Mouse (Mus musculus): Measurements from ENCODE around the gene Cd200. TPM values are rescaled to one million over a fixed set of nuclear protein-coding genes. Genes with fewer than 3 reads are reported as not detected.

The Cd200 gene
- polyA plus RNA-seq, 1 experiment from 2014 or later: 424 TPM

- Histone ChIP-seq H3K9me3 (ENCODE audit: low read length) (no peaks in the 10 kb centered on the region), H3K36me3 (ENCODE audit: insufficient read depth, low read length) (no peaks in the 10 kb centered on the region), H3K27me3 (replicated peaks; ENCODE audit: insufficient read depth, low read length) (no peaks in the 10 kb centered on the region), H3K9ac (replicated peaks; ENCODE audit: low read depth) (no peak overlapping the region), H3K27ac (ENCODE audit: low read length) (no peak overlapping the region), H3K4me3 (ENCODE audit: low read depth, low read length) (no peak overlapping the region), H3K4me2 (replicated peaks; ENCODE audit: low read depth, low read length) (no peak overlapping the region), H3K4me1 (ENCODE audit: insufficient read depth, low read depth, low read length) (no peaks in the 10 kb centered on the region)
- TF ChIP-seq CTCF (IDR thresholded peaks at IDR 0.05): no peak
- no peak for TF ChIP-seq EP300 (IDR thresholded peaks at IDR 0.05)
- WGBS: 85% methylated on average over 2 of the region's 2 CpGs
- ATAC-seq: no peak
- no peak for DNase-seq (ENCODE audit: low spot score)
Observed at GRCm38 (mm10) chr16:45389041-45389440, 19.8 kb downstream of the Cd200 start.

DNA sequence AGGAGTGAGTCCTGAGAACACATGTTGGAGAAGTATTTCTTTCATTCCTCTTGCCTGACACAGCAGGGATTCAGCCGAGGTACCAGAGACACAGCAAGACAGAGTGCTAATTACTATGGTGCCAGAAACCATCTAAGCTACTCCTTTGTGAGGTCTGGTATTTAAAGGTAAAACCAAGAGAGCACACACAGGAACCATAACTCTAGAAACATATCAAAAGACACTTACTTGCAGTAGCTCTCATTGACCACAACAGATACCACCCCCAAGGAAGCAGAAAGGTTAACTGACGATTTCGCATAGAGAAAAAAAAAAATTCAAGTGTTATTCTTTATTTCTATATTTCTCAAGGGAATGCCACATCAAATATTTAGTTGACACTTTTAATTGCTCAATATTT lies 27.0 kb downstream of the Cd200 start:
- WGBS: 80% methylated on average over 3 of the region's 3 CpGs
- Histone ChIP-seq H3K4me2 (replicated peaks; ENCODE audit: low read depth, low read length) (no peak overlapping the region), H3K36me3 (ENCODE audit: insufficient read depth, low read length) (0 out of 2 replicates have a peak, but pooled peaks cover 3% of the 10 kb centered on the region), H3K27ac (ENCODE audit: low read length) (no peak overlapping the region), H3K27me3 (replicated peaks; ENCODE audit: insufficient read depth, low read length) (no peaks in the 10 kb centered on the region), H3K9me3 (ENCODE audit: low read length) (no peaks in the 10 kb centered on the region), H3K4me3 (ENCODE audit: low read depth, low read length) (no peak overlapping the region), H3K4me1 (ENCODE audit: insufficient read depth, low read depth, low read length) (peaks cover 3% of the 10 kb centered on the region), H3K9ac (replicated peaks; ENCODE audit: low read depth) (no peak overlapping the region)
- no peak for TF ChIP-seq CTCF (IDR thresholded peaks at IDR 0.05)
- no peak for TF ChIP-seq EP300 (IDR thresholded peaks at IDR 0.05)
- no peak for ATAC-seq
- DNase-seq (ENCODE audit: low spot score): no peak

DNA sequence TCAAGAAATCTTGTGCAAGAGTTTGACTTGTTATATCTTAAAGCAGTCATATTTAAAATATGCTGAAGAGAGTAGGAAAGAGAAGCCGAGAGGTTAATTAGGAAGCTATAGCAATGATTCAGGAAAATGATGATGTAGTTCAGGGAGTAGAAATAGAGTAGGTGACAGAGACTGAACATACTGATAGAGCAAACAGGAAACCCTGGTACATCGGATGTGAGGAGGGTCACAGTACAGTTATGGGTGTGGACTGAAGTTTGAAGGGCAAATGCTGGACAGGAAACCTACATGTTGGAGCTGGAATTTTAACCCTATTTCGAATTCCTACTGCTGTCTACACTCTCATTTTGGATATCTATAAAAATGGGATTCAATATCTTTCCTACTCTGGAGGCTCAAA lies 29.9 kb downstream of the Cd200 start:
- H3K4me2 ChIP-seq (replicated peaks; ENCODE audit: low read depth, low read length): no peak overlapping the region
- no peak overlapping the region for H3K9ac ChIP-seq (replicated peaks; ENCODE audit: low read depth)
- H3K27ac ChIP-seq (ENCODE audit: low read length): no peak overlapping the region
- WGBS: 44% methylated on average over 3 of the region's 3 CpGs
- peaks cover 9% of the 10 kb centered on the region for H3K4me1 ChIP-seq (ENCODE audit: insufficient read depth, low read depth, low read length)
- ATAC-seq (peak; percentile 72), DNase-seq (ENCODE audit: low spot score) (peak; percentile 80)
- 0 out of 2 replicates have a peak, but pooled peaks cover 3% of the 10 kb centered on the region for H3K36me3 ChIP-seq (ENCODE audit: insufficient read depth, low read length)
- no peaks in the 10 kb centered on the region for H3K27me3 ChIP-seq (replicated peaks; ENCODE audit: insufficient read depth, low read length)
- no peak overlapping the region for H3K4me3 ChIP-seq (ENCODE audit: low read depth, low read length)
- TF ChIP-seq EP300 (IDR thresholded peaks at IDR 0.05) (peak; percentile 93), CTCF (IDR thresholded peaks at IDR 0.05) (no peak)
- H3K9me3 ChIP-seq (ENCODE audit: low read length): no peaks in the 10 kb centered on the region

DNA sequence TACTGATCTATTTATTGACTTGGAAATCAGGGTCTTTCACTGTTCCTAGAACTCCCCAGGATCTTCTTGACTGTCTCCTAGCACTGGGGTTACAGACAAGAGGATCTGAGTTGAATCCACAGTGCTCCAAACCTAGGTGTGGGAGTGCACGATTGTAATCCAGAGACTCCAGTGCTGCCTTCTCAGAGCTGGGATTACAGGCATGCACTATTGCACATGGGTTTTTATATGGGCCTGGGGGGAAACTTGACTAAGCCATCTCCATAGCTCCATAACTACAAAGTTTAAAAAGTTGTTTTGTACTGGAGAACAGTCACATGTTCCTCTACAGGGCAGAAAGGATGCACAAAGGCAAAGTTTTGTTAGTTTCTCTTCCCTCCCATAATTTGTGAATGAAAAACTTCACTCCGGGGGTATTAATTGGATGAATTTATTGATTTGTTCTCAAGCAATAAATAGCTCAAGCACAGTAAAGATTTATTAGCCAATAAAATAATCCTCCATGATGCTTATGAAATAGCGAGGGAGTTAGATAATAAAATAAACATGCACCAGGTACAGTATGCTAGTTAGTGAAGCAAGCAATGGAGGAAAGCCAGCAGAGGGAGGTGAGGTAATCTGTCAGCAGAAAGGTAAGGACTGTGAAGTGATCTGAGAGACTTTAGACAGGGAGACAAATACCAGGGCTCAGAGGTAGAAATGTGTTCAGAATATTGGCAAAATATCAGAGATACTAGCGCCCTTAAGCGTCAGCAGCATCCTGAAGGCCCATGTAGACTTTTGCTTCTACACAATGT lies 30.5 kb downstream of the Cd200 start:
- Histone ChIP-seq H3K4me1 (ENCODE audit: insufficient read depth, low read depth, low read length) (peaks cover 9% of the 10 kb centered on the region), H3K27ac (ENCODE audit: low read length) (peak overlapping the region; percentile 23; the same call in 1 of the 2 replicates), H3K9me3 (ENCODE audit: low read length) (no peaks in the 10 kb centered on the region), H3K9ac (replicated peaks; ENCODE audit: low read depth) (no peak overlapping the region), H3K4me3 (ENCODE audit: low read depth, low read length) (no peak overlapping the region), H3K27me3 (replicated peaks; ENCODE audit: insufficient read depth, low read length) (no peaks in the 10 kb centered on the region), H3K4me2 (replicated peaks; ENCODE audit: low read depth, low read length) (no peak overlapping the region), H3K36me3 (ENCODE audit: insufficient read depth, low read length) (0 out of 2 replicates have a peak, but pooled peaks cover 3% of the 10 kb centered on the region)
- no peak for TF ChIP-seq EP300 (IDR thresholded peaks at IDR 0.05)
- no peak for TF ChIP-seq CTCF (IDR thresholded peaks at IDR 0.05)
- ATAC-seq (peak; percentile 83), DNase-seq (ENCODE audit: low spot score) (no peak)
- WGBS: 70% methylated on average over 5 of the region's 5 CpGs

DNA sequence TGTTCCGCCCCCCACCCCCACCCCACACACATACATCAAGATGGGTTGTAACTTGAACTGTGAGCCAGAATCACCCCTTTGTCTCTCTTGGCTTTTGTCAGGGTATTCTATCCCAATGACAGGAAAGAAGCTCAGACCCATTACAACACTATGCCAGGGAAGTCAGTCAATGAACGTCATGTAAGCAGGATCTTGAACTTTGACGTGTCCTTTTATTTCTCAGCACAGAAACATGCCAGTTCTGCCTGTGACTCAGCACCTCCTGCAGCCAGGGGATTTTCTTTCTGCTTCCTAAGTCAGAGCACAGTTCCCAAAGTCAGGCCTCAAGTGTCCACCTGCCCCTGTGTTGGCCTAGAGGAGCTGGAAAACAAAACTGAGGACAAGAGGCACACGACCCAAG lies 31.5 kb downstream of the Cd200 start:
- no peak overlapping the region for H3K27ac ChIP-seq (ENCODE audit: low read length)
- ATAC-seq (no peak), DNase-seq (ENCODE audit: low spot score) (no peak)
- TF ChIP-seq CTCF (IDR thresholded peaks at IDR 0.05): no peak
- TF ChIP-seq EP300 (IDR thresholded peaks at IDR 0.05): no peak
- H3K27me3 ChIP-seq (replicated peaks; ENCODE audit: insufficient read depth, low read length): no peaks in the 10 kb centered on the region
- no peak overlapping the region for H3K4me3 ChIP-seq (ENCODE audit: low read depth, low read length)
- 0 out of 2 replicates have a peak, but pooled peaks cover 3% of the 10 kb centered on the region for H3K36me3 ChIP-seq (ENCODE audit: insufficient read depth, low read length)
- H3K9me3 ChIP-seq (ENCODE audit: low read length): no peaks in the 10 kb centered on the region
- H3K4me2 ChIP-seq (replicated peaks; ENCODE audit: low read depth, low read length): no peak overlapping the region
- no peak overlapping the region for H3K9ac ChIP-seq (replicated peaks; ENCODE audit: low read depth)
- H3K4me1 ChIP-seq (ENCODE audit: insufficient read depth, low read depth, low read length): peaks cover 6% of the 10 kb centered on the region; the same call in 1 of the 2 replicates
- 74% methylated on average over 4 of the region's 4 CpGs for WGBS

GRCm38 (mm10) chr16:45376812-45377211 lies 32.0 kb downstream of the Cd200 start:
- H3K4me3 ChIP-seq (ENCODE audit: low read depth, low read length): no peak overlapping the region
- no peak overlapping the region for H3K27ac ChIP-seq (ENCODE audit: low read length)
- no peaks in the 10 kb centered on the region for H3K9me3 ChIP-seq (ENCODE audit: low read length)
- TF ChIP-seq CTCF (IDR thresholded peaks at IDR 0.05): no peak
- DNase-seq (ENCODE audit: low spot score) (no peak), ATAC-seq (no peak)
- H3K4me1 ChIP-seq (ENCODE audit: insufficient read depth, low read depth, low read length): peaks cover 6% of the 10 kb centered on the region; the same call in 1 of the 2 replicates
- 0 out of 2 replicates have a peak, but pooled peaks cover 3% of the 10 kb centered on the region for H3K36me3 ChIP-seq (ENCODE audit: insufficient read depth, low read length)
- WGBS: 45% methylated on average over 2 of the region's 2 CpGs
- H3K4me2 ChIP-seq (replicated peaks; ENCODE audit: low read depth, low read length): no peak overlapping the region
- no peak overlapping the region for H3K9ac ChIP-seq (replicated peaks; ENCODE audit: low read depth)
- no peaks in the 10 kb centered on the region for H3K27me3 ChIP-seq (replicated peaks; ENCODE audit: insufficient read depth, low read length)

All from lung, postnatal 0 days (tissue).